15 mouse cellular contexts compared by ENCODE assay signal in genomic region chr3:69438773-69439514, GRCm38 (mm10).
DNase-seq lines count a peak whose midpoint lies in the region; ATAC-seq and TF ChIP-seq lines count a peak whose summit lies in the region.
"Had no signal": no experiment of that assay in that cellular context is flagged by ENCODE, and none has a peak within 500 bp of the region (broad histone marks: within the 10 kb centered on the region; RNA-seq: fewer than 3 reads in every experiment).

No protein-coding gene starts in this region.

- peak; percentile 42; the same call in 1 of the 2 replicates for ATAC-seq in forebrain, postnatal 0 days
- no peak for ATAC-seq in heart, embryonic 15.5 days (replicated peaks; ENCODE audit: insufficient number of reproducible peaks, insufficient read depth, low FRiP score, low read depth)
- ATAC-seq: forebrain, embryonic 15.5 days; intestine, embryonic 16.5 days had no signal

- H3K4me1 ChIP-seq in forebrain, postnatal 0 days (ENCODE audit: insufficient read depth): no peaks in the 10 kb centered on the region
- H3K4me1 ChIP-seq in forebrain, embryonic 10.5 days: peaks cover 11% of the 10 kb centered on the region
- H3K4me1 ChIP-seq in heart, embryonic 15.5 days (replicated peaks): peaks cover 3% of the 10 kb centered on the region; the same call in 1 of the 2 replicates

- no peaks in the 10 kb centered on the region for H3K36me3 ChIP-seq in forebrain, postnatal 0 days (ENCODE audit: insufficient read depth)
- H3K36me3 ChIP-seq in forebrain, embryonic 10.5 days (replicated peaks): no peaks in the 10 kb centered on the region
- H3K36me3 ChIP-seq in heart, embryonic 15.5 days: no peaks in the 10 kb centered on the region
- H3K36me3 ChIP-seq: forebrain, embryonic 15.5 days; midbrain, embryonic 10.5 days had no signal

- no peak overlapping the region for H3K9ac ChIP-seq in forebrain, postnatal 0 days
- H3K9ac ChIP-seq in heart, embryonic 15.5 days: no peak overlapping the region
- H3K9ac ChIP-seq: forebrain, embryonic 15.5 days had no signal

- TF ChIP-seq CTCF in forebrain, postnatal 0 days (IDR thresholded peaks at IDR 0.05; ENCODE audit: low read depth): no peak

- no peak overlapping the region for H3K27ac ChIP-seq in forebrain, postnatal 0 days (ENCODE audit: low read depth, low read length)
- H3K27ac ChIP-seq in forebrain, embryonic 10.5 days: no peak overlapping the region
- H3K27ac ChIP-seq in heart, embryonic 15.5 days: peak overlapping the region; percentile 32
- H3K27ac ChIP-seq: forebrain, embryonic 15.5 days; midbrain, embryonic 10.5 days had no signal

- H3K4me2 ChIP-seq in forebrain, postnatal 0 days (ENCODE audit: low read depth): no peak overlapping the region
- peak overlapping the region; percentile 22 for H3K4me2 ChIP-seq in heart, embryonic 15.5 days
- H3K4me2 ChIP-seq: forebrain, embryonic 15.5 days had no signal

- H3K27me3 ChIP-seq in forebrain, postnatal 0 days (ENCODE audit: insufficient read depth, low read length): no peaks in the 10 kb centered on the region
- no peaks in the 10 kb centered on the region for H3K27me3 ChIP-seq in forebrain, embryonic 10.5 days (ENCODE audit: poor library complexity, severe bottlenecking)
- H3K27me3 ChIP-seq in heart, embryonic 15.5 days: no peaks in the 10 kb centered on the region
- H3K27me3 ChIP-seq: forebrain, embryonic 15.5 days had no signal

- no peak overlapping the region for H3K4me3 ChIP-seq in forebrain, postnatal 0 days (ENCODE audit: low read depth, low read length)
- no peak overlapping the region for H3K4me3 ChIP-seq in forebrain, embryonic 10.5 days
- H3K4me3 ChIP-seq in heart, embryonic 15.5 days: no peak overlapping the region
- H3K4me3 ChIP-seq: forebrain, embryonic 15.5 days; midbrain, embryonic 10.5 days had no signal

- no peaks in the 10 kb centered on the region for H3K9me3 ChIP-seq in forebrain, postnatal 0 days (ENCODE audit: low read length)
- no peaks in the 10 kb centered on the region for H3K9me3 ChIP-seq in forebrain, embryonic 10.5 days
- no peaks in the 10 kb centered on the region for H3K9me3 ChIP-seq in heart, embryonic 15.5 days (replicated peaks)
- H3K9me3 ChIP-seq: forebrain, embryonic 15.5 days; midbrain, embryonic 10.5 days had no signal

- intact Hi-C loops in heart, postnatal 10 days (cut with DNase I): loop anchor here (5.0 kb wide), 1 partner anchor 38 kb away; no protein-coding TSS in a partner anchor

- no peak for DNase-seq in forebrain, postnatal 0 days
- DNase-seq in forebrain, embryonic 10.5 days (ENCODE audit: extremely low spot score, low spot score): no peak
- no peak for DNase-seq in heart, postnatal 10 days
- peak; percentile 5 for DNase-seq in A20 (ENCODE audit: low read depth, low spot score)
- peak; percentile 73 for DNase-seq in layer of hippocampus, adult 9-11 months
- DNase-seq in kidney, postnatal 10 days: no peak
- no peak for DNase-seq in testis, postnatal 14 days (ENCODE audit: low spot score)
- DNase-seq: cerebellum, adult 11 months; kidney, postnatal 14 days; liver; thymus, adult 18-20 months had no signal

- 64% methylated on average over 12 of the region's 12 CpGs for WGBS in forebrain, postnatal 0 days
- 88% methylated on average over 12 of the region's 12 CpGs for WGBS in forebrain, embryonic 10.5 days
- 33% methylated on average over 12 of the region's 12 CpGs for WGBS in heart, embryonic 15.5 days

Comparison
In these comparisons a context has a peak if more than half of its experiments do, and no peak if none do; other contexts are left out.
1. DNase-seq: peak in A20 (single experiment) and layer of hippocampus, adult 9-11 months (single experiment); none in forebrain, postnatal 0 days (single experiment), forebrain, embryonic 10.5 days (single experiment), heart, postnatal 10 days (0 of 2), kidney, postnatal 10 days (single experiment) and testis, postnatal 14 days (single experiment).